Mouse (Mus musculus) hindbrain, embryonic 12.5 days (tissue): ENCODE results near the gene Galnt14. TPM values are rescaled to one million over a fixed set of nuclear protein-coding genes. Genes with fewer than 3 reads are reported as not detected.
A peak's percentile ranks its signal among the peaks of the same experiment; 100 is the strongest.

ENCODE experiments used
- ATAC-seq: fragments of 200-750 bp; cut with Nextera tagmentation; 2 replicates; pipeline ENCODE4 v1.8.0; 2017; ENCODE audit warnings: moderate TSS enrichment; ENCODE audit not compliant: low FRiP score
- H3K27ac ChIP-seq: fragments of 300-500 bp; sonication (generic); 2 replicates; pipeline ENCODE4 v1.5.1; 2016; ENCODE audit warnings: mild to moderate bottlenecking
- H3K27me3 ChIP-seq: fragments of 300-500 bp; sonication (generic); 2 replicates; pipeline ENCODE4 v1.6.1; 2016; ENCODE audit warnings: mild to moderate bottlenecking
- H3K36me3 ChIP-seq: fragments of 300-500 bp; sonication (generic); 2 replicates; pipeline ENCODE4 v1.6.1; 2016; ENCODE audit warnings: mild to moderate bottlenecking
- H3K4me1 ChIP-seq: fragments of 300-500 bp; sonication (generic); 2 replicates; pipeline ENCODE4 v1.6.1; 2016
- H3K4me2 ChIP-seq: fragments of 300-500 bp; sonication (generic); replicated peaks from 2 replicates; pipeline ENCODE4 v1.6.1; 2016; ENCODE audit warnings: mild to moderate bottlenecking
- H3K4me3 ChIP-seq: fragments of 300-500 bp; sonication (generic); 2 replicates; pipeline ENCODE4 v1.5.1; 2016; ENCODE audit warnings: mild to moderate bottlenecking
- H3K9ac ChIP-seq: fragments of 300-500 bp; sonication (generic); 2 replicates; pipeline ENCODE4 v1.6.1; 2016; ENCODE audit warnings: mild to moderate bottlenecking, moderate library complexity
- H3K9me3 ChIP-seq: fragments of 300-500 bp; sonication (generic); replicated peaks from 2 replicates; pipeline ENCODE4 v1.6.1; 2016; ENCODE audit warnings: mild to moderate bottlenecking
- WGBS: fragments of 180-500 bp; shearing (Covaris S2); methylation state at CpG from one replicate; pipeline ENCODE4 v1.1.7; 2016; 5-methylcytosine and 5-hydroxymethylcytosine counted together
- polyA plus RNA-seq: library from polyadenylated mRNA; unstranded; fragments of >200 nt; fragmentation: Nextera tagmentation; extraction: Ambion mirVana; gene quantifications from 2 replicates; pipeline ENCODE4 v1.2.1, GENCODE M21; 2016

Gene Galnt14
- polyA plus RNA-seq, 1 experiment from 2014 or later, result 6.5 TPM

DNA sequence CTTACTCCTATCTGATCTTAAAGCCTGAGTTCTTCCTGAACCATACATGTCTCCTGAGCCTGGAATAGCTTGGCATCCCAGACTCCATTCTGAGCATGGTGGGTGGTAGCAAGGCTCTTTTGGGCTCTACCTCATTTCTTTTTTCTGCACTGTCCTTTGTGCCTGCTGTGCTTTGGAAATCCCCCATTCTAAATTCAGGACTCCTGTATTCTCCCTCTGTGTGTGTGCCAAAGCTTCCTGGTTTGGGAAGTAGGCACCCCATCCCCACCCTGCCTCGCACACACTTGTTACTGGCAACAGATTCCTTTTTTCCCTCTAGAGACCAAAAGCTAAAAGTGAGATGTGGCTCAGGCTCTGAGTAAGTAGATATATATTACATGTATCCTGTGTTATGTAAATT, 191.9 kb downstream of the Galnt14 start:
- Histone ChIP-seq H3K9me3 (no peaks in the 10 kb centered on the region), H3K4me1 (no peaks in the 10 kb centered on the region), H3K36me3 (no peaks in the 10 kb centered on the region), H3K27me3 (no peaks in the 10 kb centered on the region), H3K9ac (no peak overlapping the region), H3K27ac (no peak overlapping the region), H3K4me2 (no peak overlapping the region), H3K4me3 (no peak overlapping the region)
- no peak for ATAC-seq
- WGBS, result 76% methylated on average over 1 of the region's 1 CpGs

GRCm38 (mm10) chr17:73515506-73515905, 194.7 kb downstream of the Galnt14 start:
- 89% methylated on average over 3 of the region's 3 CpGs for WGBS
- Histone ChIP-seq H3K4me1 (no peaks in the 10 kb centered on the region), H3K4me2 (no peak overlapping the region), H3K9me3 (no peaks in the 10 kb centered on the region), H3K36me3 (no peaks in the 10 kb centered on the region), H3K9ac (no peak overlapping the region), H3K4me3 (no peak overlapping the region), H3K27me3 (no peaks in the 10 kb centered on the region), H3K27ac (no peak overlapping the region)
- ATAC-seq, result no peak

- no peak for ATAC-seq
- no peaks in the 10 kb centered on the region for H3K27me3 ChIP-seq
- no peak overlapping the region for H3K4me2 ChIP-seq
- H3K4me1 ChIP-seq, result no peaks in the 10 kb centered on the region
- H3K9ac ChIP-seq, result no peak overlapping the region
- 95% methylated on average over 1 of the region's 1 CpGs for WGBS
- H3K27ac ChIP-seq, result no peak overlapping the region
- H3K9me3 ChIP-seq, result no peaks in the 10 kb centered on the region
- no peak overlapping the region for H3K4me3 ChIP-seq
- H3K36me3 ChIP-seq, result no peaks in the 10 kb centered on the region
These were observed 195.4 kb downstream of the Galnt14 start for GRCm38 (mm10) chr17:73514862-73515261.

DNA sequence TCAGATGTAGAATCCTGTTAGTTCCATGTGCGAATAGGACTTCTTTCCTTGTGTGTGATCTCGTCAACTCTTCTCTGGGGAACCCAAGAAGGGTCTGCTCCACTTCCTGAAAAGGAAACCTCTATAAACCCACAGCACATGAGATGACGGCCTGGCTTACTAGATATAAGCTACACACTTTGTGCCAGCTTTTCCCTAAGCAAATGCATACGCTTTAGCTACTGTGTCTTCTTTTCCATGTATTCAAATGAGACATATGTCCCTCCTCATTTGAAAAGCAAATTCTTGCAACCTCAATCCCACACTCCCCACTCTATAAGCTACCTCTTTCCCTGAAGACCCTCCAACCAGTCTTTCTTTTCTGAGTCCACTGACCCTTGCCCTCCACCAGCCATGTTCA, 196.0 kb downstream of the Galnt14 start:
- Histone ChIP-seq H3K9ac (no peak overlapping the region), H3K4me2 (no peak overlapping the region), H3K4me3 (no peak overlapping the region), H3K4me1 (no peaks in the 10 kb centered on the region), H3K9me3 (no peaks in the 10 kb centered on the region), H3K27me3 (no peaks in the 10 kb centered on the region), H3K27ac (no peak overlapping the region), H3K36me3 (no peaks in the 10 kb centered on the region)
- WGBS, result 86% methylated on average over 4 of the region's 4 CpGs
- ATAC-seq, result no peak

GRCm38 (mm10) chr17:73512844-73513243, 197.4 kb downstream of the Galnt14 start:
- ATAC-seq, result no peak
- no peaks in the 10 kb centered on the region for H3K27me3 ChIP-seq
- H3K27ac ChIP-seq, result no peak overlapping the region
- 87% methylated on average over 5 of the region's 5 CpGs for WGBS
- H3K36me3 ChIP-seq, result no peaks in the 10 kb centered on the region
- no peaks in the 10 kb centered on the region for H3K9me3 ChIP-seq
- H3K4me2 ChIP-seq, result no peak overlapping the region
- no peak overlapping the region for H3K4me3 ChIP-seq
- H3K9ac ChIP-seq, result no peak overlapping the region
- no peaks in the 10 kb centered on the region for H3K4me1 ChIP-seq

GRCm38 (mm10) chr17:73507804-73508535, 202.3 kb downstream of the Galnt14 start:
- no peak overlapping the region for H3K4me3 ChIP-seq
- H3K4me2 ChIP-seq, result no peak overlapping the region
- H3K9me3 ChIP-seq, result no peaks in the 10 kb centered on the region
- H3K4me1 ChIP-seq, result no peaks in the 10 kb centered on the region
- peak; percentile 54 for ATAC-seq
- no peak overlapping the region for H3K27ac ChIP-seq
- WGBS, result 72% methylated on average over 13 of the region's 13 CpGs
- H3K27me3 ChIP-seq, result no peaks in the 10 kb centered on the region
- H3K36me3 ChIP-seq, result no peaks in the 10 kb centered on the region
- H3K9ac ChIP-seq, result no peak overlapping the region

- no peak overlapping the region for H3K27ac ChIP-seq
- no peaks in the 10 kb centered on the region for H3K9me3 ChIP-seq
- H3K36me3 ChIP-seq, result no peaks in the 10 kb centered on the region
- no peaks in the 10 kb centered on the region for H3K27me3 ChIP-seq
- H3K4me1 ChIP-seq, result no peaks in the 10 kb centered on the region
- no peak for ATAC-seq
- 92% methylated on average over 4 of the region's 4 CpGs for WGBS
- H3K4me3 ChIP-seq, result no peak overlapping the region
- no peak overlapping the region for H3K9ac ChIP-seq
- H3K4me2 ChIP-seq, result no peak overlapping the region
These were observed 206.1 kb downstream of the Galnt14 start for GRCm38 (mm10) chr17:73504111-73504510.

DNA sequence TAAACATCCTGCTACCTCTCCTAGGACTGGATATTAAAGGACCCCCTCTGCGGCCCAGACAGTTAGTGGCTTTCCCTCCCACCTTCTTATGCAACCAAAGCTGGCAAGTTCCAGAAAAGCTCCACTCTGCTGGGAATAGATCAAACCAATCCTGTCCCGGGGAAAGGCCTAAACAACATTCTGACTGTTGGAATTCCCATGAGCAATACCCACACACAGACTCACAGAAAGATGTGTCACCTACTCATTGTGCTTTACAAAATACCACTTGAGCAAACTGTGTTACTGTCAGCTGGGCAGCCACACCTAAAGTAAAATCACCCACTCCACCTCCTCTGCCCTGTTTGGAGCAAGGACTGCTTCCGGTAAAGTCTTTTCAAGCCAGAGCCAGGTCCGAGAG, 207.6 kb downstream of the Galnt14 start:
- H3K27ac ChIP-seq, result no peak overlapping the region
- no peak overlapping the region for H3K9ac ChIP-seq
- no peak for ATAC-seq
- no peaks in the 10 kb centered on the region for H3K9me3 ChIP-seq
- H3K36me3 ChIP-seq, result no peaks in the 10 kb centered on the region
- H3K4me2 ChIP-seq, result no peak overlapping the region
- WGBS, result 89% methylated on average over 4 of the region's 4 CpGs
- H3K4me3 ChIP-seq, result no peak overlapping the region
- H3K4me1 ChIP-seq, result no peaks in the 10 kb centered on the region
- no peaks in the 10 kb centered on the region for H3K27me3 ChIP-seq

GRCm38 (mm10) chr17:73489519-73489918, 220.7 kb downstream of the Galnt14 start:
- 0 out of 2 replicates have a peak, but pooled peaks cover 7% of the 10 kb centered on the region for H3K4me1 ChIP-seq
- no peak for ATAC-seq

DNA sequence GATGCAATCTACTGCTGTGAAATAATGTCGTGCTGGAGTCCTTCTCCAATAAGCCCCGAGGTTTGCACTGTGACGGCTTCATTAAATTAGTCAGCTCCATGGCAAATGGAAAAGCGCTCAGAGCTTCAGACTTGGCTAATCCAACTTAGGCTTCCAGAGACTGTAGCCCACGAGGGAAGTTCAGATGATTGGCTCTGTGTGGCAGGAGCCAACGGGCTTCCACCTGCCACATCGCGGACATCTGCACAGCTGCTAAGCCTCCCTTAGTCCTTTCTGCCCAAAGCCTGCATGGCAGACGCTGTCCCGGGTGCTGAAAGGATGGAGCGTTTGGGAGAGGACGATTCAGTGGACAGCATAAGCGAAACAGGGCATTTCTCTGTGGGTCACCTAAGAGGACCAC, 222.5 kb downstream of the Galnt14 start:
- Histone ChIP-seq H3K36me3 (no peaks in the 10 kb centered on the region), H3K4me3 (no peak overlapping the region), H3K27ac (peak overlapping the region; percentile 65; the same call in 1 of the 2 replicates), H3K9me3 (no peaks in the 10 kb centered on the region), H3K9ac (no peak overlapping the region), H3K4me1 (peaks cover 15% of the 10 kb centered on the region; the same call in 1 of the 2 replicates), H3K4me2 (0 out of 2 replicates have a peak overlapping the region, but pooled peaks have one; percentile 11), H3K27me3 (no peaks in the 10 kb centered on the region)
- 21% methylated on average over 13 of the region's 13 CpGs for WGBS
- ATAC-seq, result peak; percentile 59

More at GRCm38 (mm10) chr17:73489519-73489918, 220.7 kb downstream of the Galnt14 start:
- no peaks in the 10 kb centered on the region for H3K27me3 ChIP-seq
- 69% methylated on average over 4 of the region's 4 CpGs for WGBS
- no peak overlapping the region for H3K4me2 ChIP-seq
- H3K9ac ChIP-seq, result no peak overlapping the region
- no peaks in the 10 kb centered on the region for H3K9me3 ChIP-seq
- H3K4me3 ChIP-seq, result no peak overlapping the region
- H3K27ac ChIP-seq, result 0 out of 2 replicates have a peak overlapping the region, but pooled peaks have one; percentile 1
- H3K36me3 ChIP-seq, result no peaks in the 10 kb centered on the region

DNA sequence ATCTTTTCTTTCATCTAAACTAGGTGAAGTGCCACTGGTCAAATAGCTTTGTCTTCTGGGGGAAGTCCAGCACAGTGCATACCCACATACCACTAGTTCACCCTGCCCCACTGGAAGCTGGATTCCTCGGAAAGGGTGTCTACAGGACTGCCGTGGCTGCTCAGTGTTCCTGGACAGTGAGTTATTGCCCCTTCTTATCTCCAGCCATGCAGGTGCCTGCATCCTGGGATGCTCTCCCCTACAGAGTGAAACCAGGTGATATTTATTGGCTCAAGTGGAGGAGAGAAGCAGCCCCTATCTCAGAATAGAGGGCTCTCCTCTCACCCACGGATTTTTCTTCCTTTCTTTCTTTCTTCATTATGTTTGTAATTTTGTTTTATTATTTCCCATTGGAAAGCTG, 222.9 kb downstream of the Galnt14 start:
- Histone ChIP-seq H3K4me1 (peaks cover 15% of the 10 kb centered on the region; the same call in 1 of the 2 replicates), H3K4me2 (no peak overlapping the region), H3K9me3 (no peaks in the 10 kb centered on the region), H3K27me3 (no peaks in the 10 kb centered on the region), H3K9ac (no peak overlapping the region), H3K4me3 (no peak overlapping the region), H3K36me3 (no peaks in the 10 kb centered on the region), H3K27ac (peak overlapping the region; percentile 52)
- 0 out of 2 replicates have a peak, but pooled peaks have one; percentile 38 for ATAC-seq
- WGBS, result 62% methylated on average over 3 of the region's 3 CpGs

- H3K9me3 ChIP-seq, result no peaks in the 10 kb centered on the region
- peak overlapping the region; percentile 62 for H3K27ac ChIP-seq
- 28% methylated on average over 11 of the region's 11 CpGs for WGBS
- ATAC-seq, result peak; percentile 86
- no peaks in the 10 kb centered on the region for H3K36me3 ChIP-seq
- H3K4me2 ChIP-seq, result peak overlapping the region; percentile 13; the same call in 1 of the 2 replicates
- no peak overlapping the region for H3K4me3 ChIP-seq
- peaks cover 16% of the 10 kb centered on the region for H3K4me1 ChIP-seq
- no peaks in the 10 kb centered on the region for H3K27me3 ChIP-seq
- H3K9ac ChIP-seq, result no peak overlapping the region
These were observed 232.9 kb downstream of the Galnt14 start for GRCm38 (mm10) chr17:73477096-73478076.
